Mouse (Mus musculus) retina, postnatal 1 day (tissue): ENCODE data around the gene Dync1li2.
A peak's percentile ranks its signal among the peaks of the same experiment; 100 is the strongest.

Experiments used
- DNase-seq: peaks from one replicate; pipeline ENCODE4 v3.0.0-alpha.2; 2012

The Dync1li2 gene

DNA sequence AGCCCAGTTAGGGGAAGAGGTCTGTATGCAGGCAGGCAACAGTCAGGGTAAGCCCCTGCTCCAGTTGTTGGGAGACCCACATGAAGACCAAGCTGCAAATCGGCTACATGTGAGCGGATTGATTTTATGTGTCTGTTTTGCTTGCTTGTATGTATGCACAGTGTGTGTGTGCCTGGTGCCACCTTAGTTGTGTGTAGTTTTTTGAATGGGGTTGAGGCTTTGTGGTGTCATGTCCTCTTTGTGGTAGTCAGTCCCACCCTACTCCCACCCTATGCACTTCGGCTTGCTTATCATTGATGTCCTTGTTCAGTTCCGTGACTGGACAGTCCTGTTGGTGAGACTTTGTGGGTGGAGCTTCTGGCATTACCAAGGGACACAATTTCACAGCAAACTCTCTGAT is 29.1 kb downstream of the Dync1li2 start:
- DNase-seq, result no peak

GRCm38 (mm10) chr8:104412805-104413532 is 29.9 kb downstream of the Dync1li2 start:
- no peak for DNase-seq

DNA sequence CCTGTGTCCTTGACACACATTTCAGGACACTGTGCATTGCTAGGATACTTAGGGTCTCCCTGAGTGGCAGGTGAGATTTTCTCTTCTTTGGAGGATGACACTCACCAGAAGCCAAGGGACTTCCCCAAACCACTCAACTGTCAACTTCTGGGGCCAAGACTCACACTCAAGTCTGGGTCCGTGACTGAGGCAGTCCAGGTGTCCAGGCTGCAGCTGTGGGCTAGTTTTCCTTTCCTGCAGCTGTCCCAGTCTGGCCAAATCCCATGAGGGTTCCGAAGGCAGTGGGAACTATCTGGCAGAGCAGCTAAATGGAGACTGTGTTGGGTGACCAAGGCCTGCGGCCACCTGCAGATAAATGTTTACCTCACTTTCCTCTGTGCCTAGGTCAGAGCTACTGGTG is 30.9 kb downstream of the Dync1li2 start:
- DNase-seq, result no peak

GRCm38 (mm10) chr8:104411468-104411867 is 31.4 kb downstream of the Dync1li2 start:
- no peak for DNase-seq

DNA sequence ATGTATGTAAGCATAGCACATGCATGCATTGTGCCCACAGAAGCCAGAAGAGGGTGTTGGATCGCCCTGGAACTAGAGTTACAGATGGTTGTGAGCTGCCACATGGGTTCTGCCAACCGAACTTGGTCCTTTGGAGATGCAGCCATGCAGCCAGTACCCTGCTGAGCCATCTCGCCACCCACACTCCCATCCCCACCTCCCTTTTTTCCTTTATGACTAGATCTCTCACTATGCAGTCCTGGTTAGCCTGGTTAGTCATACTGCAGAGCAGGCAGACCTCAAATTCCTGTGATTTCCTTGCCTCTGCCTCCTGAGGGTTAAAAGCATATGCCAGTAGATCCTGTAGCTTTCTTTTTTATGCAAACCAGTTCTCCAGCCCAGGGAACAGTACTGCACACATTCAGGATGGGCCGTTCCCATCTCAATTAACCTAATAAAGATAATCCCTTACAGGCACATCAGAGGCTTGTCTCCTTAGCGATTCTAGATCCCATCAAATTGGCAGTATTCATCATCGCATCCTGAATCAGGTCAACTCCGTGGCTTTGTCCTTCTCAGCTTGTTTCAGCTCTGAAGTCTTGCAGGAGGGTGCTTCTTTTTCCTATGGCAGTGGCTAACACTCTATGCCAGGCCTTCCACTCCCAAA is 32.1 kb downstream of the Dync1li2 start:
- peak; percentile 45 for DNase-seq

DNA sequence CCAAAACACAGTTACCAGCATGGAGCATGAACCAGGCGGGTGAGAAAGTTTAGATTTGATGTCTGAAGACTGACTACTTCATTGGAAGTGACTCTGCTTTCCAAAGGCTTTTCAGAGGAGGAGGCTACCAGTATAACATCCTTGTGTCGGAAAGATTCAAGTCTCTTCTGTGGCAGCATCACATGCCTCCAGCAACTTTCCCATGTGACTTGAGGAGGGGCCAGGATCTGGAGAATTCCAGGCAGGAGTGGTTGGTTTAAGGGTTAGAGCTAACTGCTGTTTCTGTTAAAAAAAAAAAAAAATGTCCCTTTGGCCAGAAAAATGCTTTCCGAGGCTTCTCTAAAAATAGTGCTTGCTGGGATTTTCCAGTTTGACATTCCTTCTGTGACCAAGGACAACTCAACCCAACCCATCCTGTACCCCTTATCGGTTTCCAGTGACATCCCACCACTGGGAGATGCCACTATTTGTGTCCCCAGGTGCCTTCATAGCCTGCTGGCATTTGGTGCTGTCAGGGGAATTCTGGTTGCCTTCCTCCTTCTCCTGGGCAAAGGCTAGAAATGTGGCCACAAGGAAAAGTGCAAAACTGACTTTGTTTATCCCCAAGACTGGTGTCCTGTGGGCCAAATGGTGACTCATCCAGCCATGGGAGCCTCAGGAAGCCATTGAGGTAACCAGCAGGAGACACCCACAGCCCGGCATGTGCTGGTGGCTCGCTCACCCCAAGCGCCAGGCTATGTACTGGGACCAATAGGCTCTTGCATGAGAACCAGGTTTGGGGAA is 34.3 kb downstream of the Dync1li2 start:
- no peak for DNase-seq

- DNase-seq, result no peak
Measured at GRCm38 (mm10) chr8:104406340-104407128, 36.3 kb downstream of the Dync1li2 start.

GRCm38 (mm10) chr8:104405430-104406187 is 37.2 kb downstream of the Dync1li2 start:
- DNase-seq, result no peak

- no peak for DNase-seq
Measured at GRCm38 (mm10) chr8:104403596-104403995, 39.3 kb downstream of the Dync1li2 start.

- peak; percentile 81 for DNase-seq
Measured at GRCm38 (mm10) chr8:104395703-104396357, 47.0 kb downstream of the Dync1li2 start, which contains the start of gene Cmtm4. TSS of gene Cmtm4 (minus strand) at chr8:104395807.

GRCm38 (mm10) chr8:104394801-104395702 is 47.8 kb downstream of the Dync1li2 start:
- peak; percentile 53 for DNase-seq

GRCm38 (mm10) chr8:104393767-104394166 is 49.1 kb downstream of the Dync1li2 start:
- no peak for DNase-seq

GRCm38 (mm10) chr8:104393139-104393538 is 49.7 kb downstream of the Dync1li2 start:
- no peak for DNase-seq

DNA sequence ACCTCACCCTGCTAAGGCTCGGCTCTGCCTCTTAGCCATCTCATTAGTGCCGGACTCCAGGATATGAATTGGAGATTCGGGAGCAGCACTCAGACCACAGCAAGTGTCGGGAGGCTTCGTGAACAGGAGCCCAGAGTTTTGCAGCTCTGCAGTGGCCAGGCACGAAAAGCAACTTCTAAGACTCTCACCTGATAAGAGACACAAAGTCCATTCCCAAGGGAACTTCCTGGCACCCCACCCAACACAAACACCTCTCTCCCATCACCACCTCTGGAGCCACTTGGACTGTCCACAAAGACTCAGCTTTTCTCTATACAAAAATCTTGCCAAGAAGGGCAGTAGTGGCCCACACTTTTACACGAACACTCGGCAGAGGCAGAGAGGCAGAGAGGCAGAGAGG is 52.6 kb downstream of the Dync1li2 start:
- no peak for DNase-seq

DNA sequence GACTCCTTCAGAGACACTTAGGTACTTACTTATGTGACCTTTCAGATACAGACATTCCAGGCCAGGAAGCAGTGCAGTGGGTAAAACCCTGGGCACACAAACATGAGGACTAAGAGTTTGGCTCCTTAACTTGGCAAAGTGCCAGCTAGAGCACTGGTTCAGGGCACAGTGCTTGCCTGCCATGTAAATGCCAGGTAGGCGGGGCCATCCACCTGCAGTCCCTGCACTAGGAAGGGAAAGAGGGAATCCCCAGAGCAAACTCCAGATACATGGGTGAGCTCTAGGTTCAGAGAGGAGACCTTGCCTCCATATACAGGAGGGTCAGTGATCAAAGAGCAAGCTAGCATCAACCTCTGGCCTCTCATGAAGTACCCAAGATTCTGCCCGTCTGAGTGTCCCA is 54.9 kb downstream of the Dync1li2 start:
- no peak for DNase-seq

GRCm38 (mm10) chr8:104387501-104387900 is 55.3 kb downstream of the Dync1li2 start:
- DNase-seq, result no peak

DNA sequence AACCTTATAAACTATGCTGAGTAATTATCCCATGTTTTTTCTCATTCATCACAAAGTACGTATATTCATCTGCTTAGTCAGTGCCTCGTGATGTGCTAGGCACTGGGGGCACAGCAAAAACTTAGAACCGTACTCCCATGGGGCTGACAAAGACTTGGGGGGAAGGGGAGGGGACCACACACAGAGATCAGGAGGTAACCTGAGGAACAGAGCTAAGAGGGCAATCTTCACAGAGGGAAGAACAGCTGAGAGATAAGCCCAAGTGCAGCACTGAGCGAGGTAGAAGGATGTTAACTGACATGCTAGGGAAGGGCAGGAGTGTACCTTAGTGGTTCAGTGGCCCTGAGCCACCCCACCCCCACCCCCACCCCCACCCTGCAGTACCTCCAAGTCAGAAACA is 56.2 kb downstream of the Dync1li2 start:
- DNase-seq, result no peak

DNA sequence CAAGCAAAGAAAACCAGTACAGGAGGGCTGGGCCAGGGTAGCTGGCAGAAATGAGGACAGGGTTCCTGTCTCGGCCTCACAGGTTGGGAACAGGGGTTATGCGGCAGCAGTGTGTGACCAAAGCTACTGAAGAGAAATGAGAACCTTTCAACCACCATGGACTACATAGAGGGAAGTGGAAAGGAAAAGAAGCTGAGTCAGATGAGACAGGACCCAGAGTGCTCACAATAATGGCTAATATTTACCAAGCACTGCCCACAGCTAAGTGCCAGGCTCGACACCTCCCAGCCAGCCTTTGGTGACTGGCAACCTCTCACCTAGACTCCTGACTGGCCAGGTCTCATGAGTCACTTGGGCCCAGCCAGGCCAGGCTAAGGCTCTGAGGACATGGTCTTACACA is 58.9 kb downstream of the Dync1li2 start:
- DNase-seq, result no peak

DNA sequence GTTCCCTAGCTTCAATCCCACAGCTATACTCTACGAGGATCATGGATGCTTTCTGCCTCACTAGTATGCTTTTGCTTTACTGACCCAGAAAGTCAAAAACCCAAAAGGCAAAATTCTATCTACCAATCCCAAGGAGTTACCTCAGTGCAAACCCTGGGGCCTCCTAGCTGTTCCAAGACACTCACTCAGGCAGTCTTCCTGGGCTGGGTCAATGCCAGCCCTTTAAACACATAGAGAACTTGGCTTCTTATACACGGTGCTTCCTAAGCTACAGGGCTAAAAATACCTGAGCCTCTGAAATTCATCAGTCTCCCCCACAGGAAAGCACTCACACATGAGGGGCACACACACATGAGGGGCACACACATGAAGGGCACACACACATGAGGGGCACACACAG is 59.6 kb downstream of the Dync1li2 start:
- DNase-seq, result no peak

GRCm38 (mm10) chr8:104380961-104381411 is 61.9 kb downstream of the Dync1li2 start:
- DNase-seq, result no peak
